Mouse (Mus musculus) limb, embryonic 15.5 days (tissue): Measurements from ENCODE around the gene Esyt2. TPM values are rescaled to one million over a fixed set of nuclear protein-coding genes. Genes with fewer than 3 reads are reported as not detected.
A peak's percentile ranks its signal among the peaks of the same experiment; 100 is the strongest.
"Not testable (repeated sequence)": the region's sequence is repeated elsewhere in the genome, so short reads cannot be mapped to it uniquely, and the experiment has no call there.

ENCODE experiments used
- ATAC-seq: fragments of 200-750 bp; cut with Nextera tagmentation; 2 replicates; pipeline ENCODE4 v1.8.0; 2017; ENCODE audit warnings: low read depth, moderate TSS enrichment; ENCODE audit not compliant: insufficient number of reproducible peaks, low FRiP score, low TSS enrichment
- H3K27ac ChIP-seq: fragments of 300-500 bp; sonication (generic); 2 replicates; pipeline ENCODE4 v1.5.1; 2015; ENCODE audit warnings: moderate library complexity, mild to moderate bottlenecking, inconsistent platforms
- H3K27me3 ChIP-seq: fragments of 300-500 bp; sonication (generic); 2 replicates; pipeline ENCODE4 v1.6.1; 2015; ENCODE audit warnings: inconsistent platforms
- H3K36me3 ChIP-seq: fragments of 300-500 bp; sonication (generic); 2 replicates; pipeline ENCODE4 v1.6.1; 2015; ENCODE audit warnings: inconsistent platforms
- H3K4me1 ChIP-seq: fragments of 300-500 bp; sonication (generic); 2 replicates; pipeline ENCODE4 v1.6.1; 2015; ENCODE audit warnings: inconsistent platforms
- H3K4me2 ChIP-seq: fragments of 300-500 bp; sonication (generic); 2 replicates; pipeline ENCODE4 v1.6.1; 2015; ENCODE audit warnings: mild to moderate bottlenecking, inconsistent platforms
- H3K4me3 ChIP-seq: fragments of 300-500 bp; sonication (generic); 2 replicates; pipeline ENCODE4 v1.5.1; 2015; ENCODE audit warnings: mild to moderate bottlenecking, inconsistent platforms
- H3K9ac ChIP-seq: fragments of 300-500 bp; sonication (generic); 2 replicates; pipeline ENCODE4 v1.6.1; 2015; ENCODE audit warnings: inconsistent platforms
- H3K9me3 ChIP-seq: fragments of 300-500 bp; sonication (generic); 2 replicates; pipeline ENCODE4 v1.6.1; 2016; ENCODE audit warnings: inconsistent platforms
- WGBS: fragments of 180-500 bp; shearing (Covaris S2); methylation state at CpG from one replicate; pipeline ENCODE4 v1.1.7; 2015; 5-methylcytosine and 5-hydroxymethylcytosine counted together
- polyA plus RNA-seq: library from polyadenylated mRNA; unstranded; fragments of >200 nt; fragmentation: Nextera tagmentation; extraction: Ambion mirVana; gene quantifications from 2 replicates; pipeline ENCODE4 v1.2.1, GENCODE M21; 2015

The Esyt2 gene
- polyA plus RNA-seq, 1 experiment from 2014 or later, result 20.7 TPM

DNA sequence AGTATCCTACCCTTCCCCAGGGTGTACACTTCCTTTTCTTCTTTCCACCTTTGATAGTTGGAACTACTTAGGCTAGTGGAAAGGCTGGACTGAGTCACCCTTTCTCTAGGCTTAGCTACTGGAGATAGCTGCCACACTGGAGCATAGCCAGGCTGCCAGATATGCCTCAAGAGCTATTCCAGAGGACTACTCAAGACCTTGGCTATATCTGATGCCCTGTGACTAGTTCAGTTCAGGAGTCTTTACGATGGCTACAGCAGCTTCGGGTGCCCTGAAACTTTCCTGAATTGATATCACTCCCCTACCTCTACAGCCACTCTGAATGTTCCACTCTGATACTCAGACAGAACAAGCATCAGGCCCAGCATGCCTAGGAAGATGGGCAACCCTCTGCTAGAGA, 16.2 kb upstream of the Esyt2 start:
- H3K4me2 ChIP-seq, result no peak overlapping the region
- 82% methylated on average over 2 of the region's 2 CpGs for WGBS
- no peaks in the 10 kb centered on the region for H3K36me3 ChIP-seq
- H3K4me1 ChIP-seq, result no peaks in the 10 kb centered on the region
- H3K4me3 ChIP-seq, result no peak overlapping the region
- no peaks in the 10 kb centered on the region for H3K9me3 ChIP-seq
- ATAC-seq, result no peak
- no peak overlapping the region for H3K9ac ChIP-seq
- no peak overlapping the region for H3K27ac ChIP-seq
- H3K27me3 ChIP-seq, result no peaks in the 10 kb centered on the region

GRCm38 (mm10) chr12:116265275-116265674, 15.7 kb upstream of the Esyt2 start:
- Histone ChIP-seq H3K4me1 (no peaks in the 10 kb centered on the region), H3K27ac (no peak overlapping the region), H3K4me2 (no peak overlapping the region), H3K9ac (no peak overlapping the region), H3K9me3 (no peaks in the 10 kb centered on the region), H3K4me3 (no peak overlapping the region), H3K27me3 (no peaks in the 10 kb centered on the region), H3K36me3 (no peaks in the 10 kb centered on the region)
- ATAC-seq, result no peak
- WGBS, result 79% methylated on average over 2 of the region's 2 CpGs

- no peak for ATAC-seq
- no peak overlapping the region for H3K4me2 ChIP-seq
- H3K9me3 ChIP-seq, result no peaks in the 10 kb centered on the region
- WGBS, result 67% methylated on average over 5 of the region's 5 CpGs
- H3K4me1 ChIP-seq, result no peaks in the 10 kb centered on the region
- no peaks in the 10 kb centered on the region for H3K36me3 ChIP-seq
- H3K9ac ChIP-seq, result no peak overlapping the region
- no peak overlapping the region for H3K27ac ChIP-seq
- H3K4me3 ChIP-seq, result no peak overlapping the region
- H3K27me3 ChIP-seq, result no peaks in the 10 kb centered on the region
Observed at GRCm38 (mm10) chr12:116269450-116269849, 11.5 kb upstream of the Esyt2 start.

- no peak overlapping the region for H3K9ac ChIP-seq
- ATAC-seq, result no peak
- WGBS, result 68% methylated on average over 1 of the region's 1 CpGs
- no peaks in the 10 kb centered on the region for H3K36me3 ChIP-seq
- H3K27me3 ChIP-seq, result no peaks in the 10 kb centered on the region
- no peak overlapping the region for H3K4me2 ChIP-seq
- no peak overlapping the region for H3K4me3 ChIP-seq
- H3K4me1 ChIP-seq, result no peaks in the 10 kb centered on the region
- no peak overlapping the region for H3K27ac ChIP-seq
- H3K9me3 ChIP-seq, result no peaks in the 10 kb centered on the region
Observed at GRCm38 (mm10) chr12:116270538-116270937, 10.5 kb upstream of the Esyt2 start.

GRCm38 (mm10) chr12:116271071-116271470, 9.9 kb upstream of the Esyt2 start:
- no peak for ATAC-seq
- no peaks in the 10 kb centered on the region for H3K27me3 ChIP-seq
- no peaks in the 10 kb centered on the region for H3K4me1 ChIP-seq
- no peaks in the 10 kb centered on the region for H3K9me3 ChIP-seq
- no peak overlapping the region for H3K4me2 ChIP-seq
- H3K27ac ChIP-seq, result no peak overlapping the region
- no peak overlapping the region for H3K4me3 ChIP-seq
- H3K9ac ChIP-seq, result no peak overlapping the region
- no peaks in the 10 kb centered on the region for H3K36me3 ChIP-seq
- 82% methylated on average over 2 of the region's 2 CpGs for WGBS

DNA sequence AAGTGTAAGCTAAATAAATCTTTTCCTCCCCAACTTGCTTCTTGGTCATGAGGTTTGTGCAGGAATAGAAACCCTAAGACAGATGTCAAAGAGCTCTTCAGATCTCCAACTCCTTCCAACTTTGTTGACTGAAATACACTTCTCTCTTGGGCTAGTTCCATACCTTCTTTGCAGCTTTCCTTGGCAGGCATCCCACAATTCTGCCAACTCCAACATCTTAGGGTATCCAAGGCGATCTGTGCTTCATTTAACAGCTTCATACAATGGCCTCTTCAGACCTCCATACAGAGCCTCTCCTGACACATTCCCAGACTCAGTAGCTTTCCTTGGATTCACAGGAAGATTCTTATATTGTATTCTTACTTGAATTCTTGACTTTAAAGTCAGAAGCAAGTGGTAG, 7.3 kb upstream of the Esyt2 start:
- Histone ChIP-seq H3K36me3 (no peaks in the 10 kb centered on the region), H3K4me1 (no peaks in the 10 kb centered on the region), H3K9me3 (no peaks in the 10 kb centered on the region), H3K27ac (no peak overlapping the region), H3K4me2 (no peak overlapping the region), H3K9ac (no peak overlapping the region), H3K4me3 (no peak overlapping the region), H3K27me3 (no peaks in the 10 kb centered on the region)
- 42% methylated on average over 1 of the region's 1 CpGs for WGBS
- ATAC-seq, result no peak

- H3K4me2 ChIP-seq, H3K4me3 ChIP-seq, H3K4me1 ChIP-seq, H3K9ac ChIP-seq, H3K27me3 ChIP-seq, H3K9me3 ChIP-seq, ATAC-seq, H3K36me3 ChIP-seq, H3K27ac ChIP-seq: not testable (repeated sequence)
- 60% methylated on average over 2 of the region's 2 CpGs for WGBS
Observed at GRCm38 (mm10) chr12:116275086-116275485, 5.9 kb upstream of the Esyt2 start, which contains the start of gene Gm11027. Gm11027 (plus strand) TSS chr12:116275386.

- Histone ChIP-seq H3K4me2 (no peak overlapping the region), H3K27me3 (no peaks in the 10 kb centered on the region), H3K4me3 (no peak overlapping the region), H3K9ac (no peak overlapping the region), H3K4me1 (no peaks in the 10 kb centered on the region), H3K9me3 (no peaks in the 10 kb centered on the region), H3K36me3 (no peaks in the 10 kb centered on the region), H3K27ac (no peak overlapping the region)
- ATAC-seq, result no peak
- WGBS, result 88% methylated on average over 4 of the region's 4 CpGs
Observed at GRCm38 (mm10) chr12:116275631-116276030, 5.4 kb upstream of the Esyt2 start.

- H3K27me3 ChIP-seq, result no peaks in the 10 kb centered on the region
- WGBS, result 67% methylated on average over 2 of the region's 2 CpGs
- H3K27ac ChIP-seq, result no peak overlapping the region
- no peaks in the 10 kb centered on the region for H3K36me3 ChIP-seq
- H3K4me1 ChIP-seq, result peaks cover 2% of the 10 kb centered on the region
- no peaks in the 10 kb centered on the region for H3K9me3 ChIP-seq
- no peak overlapping the region for H3K9ac ChIP-seq
- no peak for ATAC-seq
- H3K4me2 ChIP-seq, result no peak overlapping the region
- H3K4me3 ChIP-seq, result no peak overlapping the region
Observed at GRCm38 (mm10) chr12:116276961-116277360, 4.0 kb upstream of the Esyt2 start.

DNA sequence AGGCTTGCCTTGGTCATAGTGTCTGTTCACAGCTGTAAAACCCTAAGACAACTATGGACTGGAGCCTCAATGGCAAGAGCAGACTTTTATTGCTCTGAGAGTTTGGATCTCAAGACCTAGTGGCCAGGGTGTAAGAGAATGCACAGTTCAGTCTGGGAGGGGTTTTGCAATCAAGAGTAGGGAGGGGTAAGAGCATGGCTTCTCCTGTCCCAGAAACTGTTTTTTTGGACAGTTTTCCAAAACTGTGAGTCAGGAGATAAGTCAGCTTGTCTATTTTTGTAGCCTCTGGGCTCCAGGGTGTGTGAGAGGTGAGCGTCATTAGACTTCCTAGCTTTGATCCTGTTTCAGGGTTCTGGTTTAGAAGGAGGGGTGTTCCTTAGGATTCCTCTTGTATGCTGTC, 2.5 kb upstream of the Esyt2 start:
- H3K4me3 ChIP-seq, result no peak overlapping the region
- H3K27me3 ChIP-seq, result no peaks in the 10 kb centered on the region
- no peak overlapping the region for H3K27ac ChIP-seq
- no peak overlapping the region for H3K4me2 ChIP-seq
- no peaks in the 10 kb centered on the region for H3K36me3 ChIP-seq
- H3K9ac ChIP-seq, result no peak overlapping the region
- 79% methylated on average over 1 of the region's 1 CpGs for WGBS
- peaks cover 4% of the 10 kb centered on the region for H3K4me1 ChIP-seq
- H3K9me3 ChIP-seq, result no peaks in the 10 kb centered on the region
- ATAC-seq, result no peak

GRCm38 (mm10) chr12:116279181-116279580, 1.8 kb upstream of the Esyt2 start:
- peaks cover 4% of the 10 kb centered on the region for H3K4me1 ChIP-seq
- no peak overlapping the region for H3K4me2 ChIP-seq
- no peak overlapping the region for H3K27ac ChIP-seq
- H3K4me3 ChIP-seq, result no peak overlapping the region
- H3K9me3 ChIP-seq, result no peaks in the 10 kb centered on the region
- no peaks in the 10 kb centered on the region for H3K27me3 ChIP-seq
- WGBS, result 89% methylated on average over 2 of the region's 2 CpGs
- no peaks in the 10 kb centered on the region for H3K36me3 ChIP-seq
- no peak overlapping the region for H3K9ac ChIP-seq
- ATAC-seq, result no peak

DNA sequence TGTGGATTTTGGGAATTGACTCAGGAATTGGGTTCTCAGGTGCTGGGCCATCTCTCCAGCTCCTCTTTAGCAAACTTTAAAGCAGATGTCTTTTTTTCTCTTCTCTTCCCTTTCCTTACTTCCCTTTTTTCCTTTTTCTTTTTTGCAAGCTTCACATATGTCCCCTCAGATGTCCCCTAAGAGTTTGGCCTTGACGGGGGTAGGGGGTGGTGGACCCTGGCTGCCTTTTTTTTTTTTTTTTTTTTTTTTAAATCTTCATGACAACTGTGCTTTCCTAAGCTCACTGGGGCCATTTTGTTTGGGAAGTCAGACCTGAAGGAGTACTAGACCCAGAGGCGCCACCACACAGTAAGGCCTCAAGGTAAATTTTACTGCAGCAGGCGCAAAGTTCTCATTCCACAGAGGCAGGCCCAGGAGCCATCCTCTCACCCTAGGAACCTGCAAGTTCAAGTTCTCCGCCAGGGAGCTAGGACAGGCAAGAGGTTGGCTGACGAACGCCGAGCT, 795 bp upstream of the Esyt2 start:
- peak overlapping the region; percentile 99 for H3K27ac ChIP-seq
- 3% methylated on average over 7 of the region's 7 CpGs for WGBS
- peaks cover 4% of the 10 kb centered on the region for H3K4me1 ChIP-seq
- H3K9me3 ChIP-seq, result no peaks in the 10 kb centered on the region
- no peaks in the 10 kb centered on the region for H3K27me3 ChIP-seq
- H3K36me3 ChIP-seq, result no peaks in the 10 kb centered on the region
- H3K4me2 ChIP-seq, result peak overlapping the region; percentile 49
- H3K9ac ChIP-seq, result peak overlapping the region; percentile 94
- no peak for ATAC-seq
- peak overlapping the region; percentile 76 for H3K4me3 ChIP-seq
